22 mouse cellular contexts compared by ENCODE assay signal in genomic region chr8:91264564-91264963, GRCm38 (mm10). TPM values are rescaled to one million over a fixed set of nuclear protein-coding genes. Genes with fewer than 3 reads are reported as not detected.
DNase-seq lines count a peak whose midpoint lies in the region; TF ChIP-seq lines count a peak whose summit lies in the region.
"Had no signal": no experiment of that assay in that cellular context is flagged by ENCODE, and none has a peak within 500 bp of the region (broad histone marks: within the 10 kb centered on the region; RNA-seq: fewer than 3 reads in every experiment).

No protein-coding gene starts in this region.

- H3K27me3 ChIP-seq in C2C12 (ENCODE audit: control insufficient read depth, insufficient read depth, insufficient read length) (no peaks in the 10 kb centered on the region), myocyte (ENCODE audit: control insufficient read depth, insufficient read depth, insufficient read length) (no peaks in the 10 kb centered on the region)
- no peaks in the 10 kb centered on the region for H3K27me3 ChIP-seq in cerebellum, adult 2 months (ENCODE audit: control insufficient read depth, insufficient read depth, low read length)
- H3K27me3 ChIP-seq: forebrain, embryonic 13.5 days; forebrain, embryonic 15.5 days had no signal

- no peak overlapping the region for H3K4me2 ChIP-seq in myocyte (ENCODE audit: low read depth)
- H3K4me2 ChIP-seq: forebrain, embryonic 13.5 days; forebrain, embryonic 15.5 days had no signal

- no peak for TF ChIP-seq POLR2A in myocyte (IDR thresholded peaks at IDR 0.05; ENCODE audit: insufficient read length, low read depth)
- no peak for TF ChIP-seq POLR2A in cerebellum, adult 2 months (IDR thresholded peaks at IDR 0.05; ENCODE audit: borderline replicate concordance, insufficient read depth, low read length)

- H3K4me3 ChIP-seq in C2C12 (ENCODE audit: insufficient read depth, poor library complexity, severe bottlenecking), result no peak overlapping the region
- H3K4me3 ChIP-seq in myocyte, result no peak overlapping the region
- no peak overlapping the region for H3K4me3 ChIP-seq in cerebellum, adult 2 months (replicated peaks; ENCODE audit: insufficient read depth, low read depth, low read length)
- H3K4me3 ChIP-seq: erythroblast, embryonic 14.5 days; forebrain, embryonic 10.5 days; forebrain, embryonic 13.5 days; forebrain, embryonic 15.5 days had no signal

- no peaks in the 10 kb centered on the region for H3K79me2 ChIP-seq in C2C12 (ENCODE audit: control insufficient read depth, insufficient read depth)
- no peaks in the 10 kb centered on the region for H3K79me2 ChIP-seq in myocyte (ENCODE audit: control insufficient read depth, insufficient read depth)

- DNase-seq in 3T3-L1 (ENCODE audit: low read depth, low spot score) (peak; percentile 44), NIH3T3 (ENCODE audit: low read depth) (peak; percentile 14)
- DNase-seq in lung, postnatal 14 days, result no peak
- DNase-seq in right cerebral cortex, postnatal 25 days, result no peak
- no peak for DNase-seq in cerebellum, adult 2 months
- DNase-seq in kidney, postnatal 25 days, result no peak
- DNase-seq: adrenal gland, adult 2 months; adrenal gland, postnatal 10 days; adrenal gland, postnatal 25 days; B cell, adult 2 months; cerebellum, adult 11 months; cerebellum, adult 18-20 months; cerebellum, adult 9-10 months; cerebellum, postnatal 10 days; cerebellum, postnatal 25 days; forebrain, postnatal 0 days had no signal

- no peak for TF ChIP-seq CTCF in C2C12 (IDR thresholded peaks at IDR 0.05; ENCODE audit: control insufficient read depth, insufficient read depth, insufficient read length)
- no peak for TF ChIP-seq CTCF in cerebellum, adult 2 months (IDR thresholded peaks at IDR 0.05; ENCODE audit: borderline replicate concordance, insufficient read depth, low read depth, low read length)

- H3K4me1 ChIP-seq in cerebellum, adult 2 months (ENCODE audit: control insufficient read depth, insufficient read depth, low read length), result no peaks in the 10 kb centered on the region
- H3K4me1 ChIP-seq: forebrain, embryonic 10.5 days; forebrain, embryonic 13.5 days; forebrain, embryonic 15.5 days had no signal

- no peaks in the 10 kb centered on the region for H3K79me3 ChIP-seq in C2C12 (ENCODE audit: low read depth)

- H3K36me3 ChIP-seq in C2C12 (ENCODE audit: control insufficient read depth, insufficient read depth) (peaks cover 9% of the 10 kb centered on the region), myocyte (ENCODE audit: control insufficient read depth, insufficient read depth) (no peaks in the 10 kb centered on the region)

- no peak overlapping the region for H3ac ChIP-seq in C2C12 (ENCODE audit: control insufficient read depth, insufficient read length, low read depth)
- H3ac ChIP-seq in myocyte (ENCODE audit: control insufficient read depth, insufficient read length), result no peak overlapping the region

- no peak overlapping the region for H3K27ac ChIP-seq in cerebellum, adult 2 months (ENCODE audit: insufficient read depth, low read length)
- H3K27ac ChIP-seq: forebrain, embryonic 10.5 days; forebrain, embryonic 13.5 days; forebrain, embryonic 15.5 days had no signal

TF ChIP-seq in C2C12, 6 proteins besides CTCF, POLR2A, EP300 and RAD21:
- peak; percentile 50 for TF ChIP-seq MAX (IDR thresholded peaks at IDR 0.05)
- no peak for TF ChIP-seq MYOG (IDR thresholded peaks at IDR 0.05; ENCODE audit: control insufficient read depth, extremely low read depth, insufficient read length)
- no peak for TF ChIP-seq MYOD1 (IDR thresholded peaks at IDR 0.05; ENCODE audit: control insufficient read depth, insufficient read length, low read depth)
- no peak for TF ChIP-seq CEBPB (IDR thresholded peaks at IDR 0.05; ENCODE audit: low read depth)
- TF ChIP-seq USF1 (IDR thresholded peaks at IDR 0.05; ENCODE audit: low read depth), result no peak
- TF ChIP-seq FOSL1 (IDR thresholded peaks at IDR 0.05; ENCODE audit: insufficient read depth, low read length, poor library complexity, severe bottlenecking), result peak; percentile 77

TF ChIP-seq in myocyte, 11 proteins besides CTCF, POLR2A, EP300 and RAD21:
- no peak for TF ChIP-seq E2F4 (IDR thresholded peaks at IDR 0.05; ENCODE audit: insufficient read depth)
- TF ChIP-seq REST (IDR thresholded peaks at IDR 0.05; ENCODE audit: insufficient read depth, insufficient read length), result no peak
- no peak for TF ChIP-seq MYOD1 (IDR thresholded peaks at IDR 0.05; ENCODE audit: control insufficient read depth in 1 of 3, insufficient read length in 2 of 3, low read depth in 2 of 3)
- no peak for TF ChIP-seq CEBPB (IDR thresholded peaks at IDR 0.05; ENCODE audit: insufficient read depth, poor library complexity, severe bottlenecking)
- no peak for TF ChIP-seq POLR2AphosphoS2 (IDR thresholded peaks at IDR 0.05; ENCODE audit: insufficient read length, low read depth)
- TF ChIP-seq MYOG (IDR thresholded peaks at IDR 0.05; ENCODE audit: control insufficient read depth in 1 of 3, insufficient read depth in 1 of 3, insufficient read length in 2 of 3, low read depth in 2 of 3), result no peak
- TF ChIP-seq USF1 (IDR thresholded peaks at IDR 0.05; ENCODE audit: low read depth), result peak; percentile 5

RNA-seq across cellular contexts. Expression of gene Rpgrip1l, which starts 48.5 kb away (rescaled TPM):
- polyA plus RNA-seq in C2C12 (2012; fragmentation: generic; extraction: Trizol) (1.8 TPM), myocyte (2012; fragmentation: generic; extraction: Trizol) (2.1 TPM)
- 6.3 and 7.0 TPM in 2 replicates for polyA plus RNA-seq in cerebellum, adult 2 months (2012; rRNA removed)

RNA-seq across cellular contexts. Expression of gene Fto, which starts 48.8 kb away (rescaled TPM):
- 39.1 TPM for polyA plus RNA-seq in C2C12 (2012; fragmentation: generic; extraction: Trizol)
- polyA plus RNA-seq in myocyte (2012; fragmentation: generic; extraction: Trizol), result 74.1 TPM
- 151 and 153 TPM in 2 replicates for polyA plus RNA-seq in cerebellum, adult 2 months (2012; rRNA removed)

Comparison
In these comparisons a context has a peak if more than half of its experiments do, and no peak if none do; other contexts are left out.
1. DNase-seq: peak in 3T3-L1 (single experiment) and NIH3T3 (single experiment); none in lung, postnatal 14 days (single experiment), right cerebral cortex, postnatal 25 days (single experiment), cerebellum, adult 2 months (0 of 2) and kidney, postnatal 25 days (0 of 2).